Mouse (Mus musculus) ES-E14 (cell line): ENCODE measurements around the gene Snx7. TPM values are rescaled to one million over a fixed set of nuclear protein-coding genes. Genes with fewer than 3 reads are reported as not detected.
A peak's percentile ranks its signal among the peaks of the same experiment; 100 is the strongest.

Experiments used
- DNase-seq: peaks from one replicate; pipeline ENCODE4 v3.0.0-alpha.2; 2013; ENCODE audit warnings: low read depth, low spot score
- H3K27ac ChIP-seq: 2 replicates; pipeline ENCODE4 v1.5.1; 2012; ENCODE audit warnings: low read depth, mild to moderate bottlenecking, low read length, moderate library complexity, mixed read lengths; ENCODE audit not compliant: poor library complexity, insufficient read depth, severe bottlenecking
- H3K36me3 ChIP-seq: 2 replicates; pipeline ENCODE4 v1.6.1; 2012; ENCODE audit warnings: mild to moderate bottlenecking, low read length, moderate library complexity, mixed read lengths; ENCODE audit not compliant: control insufficient read depth, poor library complexity, insufficient read depth, severe bottlenecking
- H3K4me1 ChIP-seq, 2 experiments: fragments of 150-350 bp in 1 of 2; sonication (generic) in 1 of 2; 2 replicates each; pipeline ENCODE4 v1.6.1; 2012; ENCODE audit warnings: low read length in 2 of 2, mild to moderate bottlenecking in 1 of 2, mixed read lengths in 1 of 2; ENCODE audit not compliant: control insufficient read depth in 2 of 2, insufficient read depth in 2 of 2, poor library complexity in 1 of 2
- H3K4me3 ChIP-seq, 2 experiments: fragments of 150-350 bp in 1 of 2; sonication (generic) in 1 of 2; 2 replicates each; pipeline ENCODE4 v1.5.1; 2012; ENCODE audit warnings: low read length in 2 of 2, low read depth in 1 of 2, mild to moderate bottlenecking in 1 of 2, mixed read lengths in 1 of 2; ENCODE audit not compliant: insufficient read depth in 1 of 2, poor library complexity in 1 of 2, severe bottlenecking in 1 of 2
- H3K9ac ChIP-seq: 2 replicates; pipeline ENCODE4 v1.6.1; 2012; ENCODE audit warnings: low read depth, mild to moderate bottlenecking, low read length, mixed read lengths; ENCODE audit not compliant: poor library complexity, insufficient read depth, severe bottlenecking
- H3K9me3 ChIP-seq: fragments of 150-350 bp; sonication (generic); 2 replicates; pipeline ENCODE4 v1.6.1; 2012; ENCODE audit warnings: low read depth, mild to moderate bottlenecking, low read length; ENCODE audit not compliant: control insufficient read depth, insufficient read depth
- CHD2 ChIP-seq: IDR thresholded peaks from 2 replicates; pipeline ENCODE4 v1.6.1; 2014; ENCODE audit warnings: mild to moderate bottlenecking, low read depth, low read length, inconsistent platforms
- HCFC1 ChIP-seq: IDR thresholded peaks from 2 replicates; pipeline ENCODE4 v1.6.1; 2012; ENCODE audit warnings: low read length, inconsistent platforms, borderline replicate concordance; ENCODE audit not compliant: insufficient read depth
- MAFK ChIP-seq: IDR thresholded peaks from 2 replicates; pipeline ENCODE4 v1.6.1; 2014; ENCODE audit warnings: mild to moderate bottlenecking, low read depth, low read length, inconsistent platforms; ENCODE audit not compliant: insufficient read depth
- ZC3H11A ChIP-seq: IDR thresholded peaks from 2 replicates; pipeline ENCODE4 v1.6.1; 2012; ENCODE audit warnings: low read depth, mild to moderate bottlenecking, inconsistent platforms, low read length, borderline replicate concordance
- ZNF384 ChIP-seq: IDR thresholded peaks from 2 replicates; pipeline ENCODE4 v1.6.1; 2012; ENCODE audit warnings: low read depth, low read length, inconsistent platforms
- in situ Hi-C, 2 experiments: fragments of 600-800 bp; cut with MboI; formaldehyde crosslinking; loops; one replicate each; pipeline ENCODE4 v1.15.1; 2025; ENCODE audit warnings: low sequenced_read_pairs in 2 of 2, inconsistent platforms in 1 of 2; ENCODE audit not compliant: unreplicated experiment in 2 of 2
- total RNA-seq: library from RNA; depleted of rRNA; stranded (reverse); fragments of 300-350 nt; gene quantifications from 2 replicates; pipeline ENCODE4 v1.2.3, GENCODE M21; 2012

The Snx7 gene
- total RNA-seq, 1 experiment: 12.8 TPM

DNA sequence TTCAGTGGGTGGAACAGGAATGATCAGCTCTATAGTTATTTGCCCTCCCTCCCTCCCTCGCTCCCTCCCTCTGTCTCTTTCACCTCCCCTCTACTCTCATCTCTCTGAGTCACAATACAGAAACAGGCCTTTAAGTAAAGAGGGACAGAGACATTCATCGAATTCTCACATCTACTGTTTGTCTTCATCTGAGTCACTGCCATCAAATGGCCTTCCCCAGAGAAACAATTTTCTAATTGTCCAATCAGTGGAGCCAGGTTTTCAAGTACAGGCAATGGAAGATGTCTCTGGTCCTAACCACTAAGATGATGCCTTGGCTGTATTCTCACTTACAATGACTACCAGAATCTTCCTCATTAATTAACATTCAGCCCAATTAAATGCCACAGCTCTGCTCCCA is 5.8 kb downstream of the Snx7 start:
- H3K27ac ChIP-seq: no peak overlapping the region
- H3K4me1 ChIP-seq: peaks cover 0 to 5% of the 10 kb centered on the region in 2 experiments; a peak in 2 of 4 replicates
- TF ChIP-seq ZC3H11A: no peak
- TF ChIP-seq HCFC1: no peak
- no peak for TF ChIP-seq CHD2
- no peak for TF ChIP-seq MAFK
- TF ChIP-seq ZNF384: no peak
- no peak overlapping the region for H3K4me3 ChIP-seq
- in situ Hi-C loops: no loop called here
- no peak overlapping the region for H3K9ac ChIP-seq
- no peak for DNase-seq
- H3K9me3 ChIP-seq: no peaks in the 10 kb centered on the region
- no peaks in the 10 kb centered on the region for H3K36me3 ChIP-seq

DNA sequence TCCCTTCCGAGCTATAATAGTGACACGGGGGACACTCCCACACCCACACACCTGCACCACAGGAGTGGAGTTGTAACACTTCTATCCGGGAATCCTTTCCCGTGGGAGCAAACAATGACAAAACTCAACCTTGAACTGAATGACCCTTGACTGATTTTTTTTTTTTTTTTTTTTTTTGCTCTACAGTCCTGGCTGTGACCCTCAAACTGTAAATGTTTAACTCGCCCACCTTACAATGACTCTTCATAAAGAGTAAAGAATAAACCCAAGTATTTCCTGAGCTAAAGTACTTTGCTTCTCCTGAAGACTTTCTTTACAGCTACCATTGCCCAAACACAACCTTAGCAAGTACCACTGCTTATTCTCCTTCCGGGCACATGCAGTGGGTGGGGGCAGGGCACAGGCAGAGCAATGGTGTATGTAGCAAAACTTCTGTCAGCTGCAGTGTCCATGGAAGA is 6.7 kb downstream of the Snx7 start:
- no peaks in the 10 kb centered on the region for H3K9me3 ChIP-seq
- H3K4me1 ChIP-seq: peaks cover 0 to 5% of the 10 kb centered on the region in 2 experiments; a peak in 2 of 4 replicates
- in situ Hi-C loops: no loop called here
- DNase-seq: no peak
- H3K4me3 ChIP-seq: no peak overlapping the region
- H3K36me3 ChIP-seq: no peaks in the 10 kb centered on the region
- no peak overlapping the region for H3K27ac ChIP-seq
- H3K9ac ChIP-seq: no peak overlapping the region
- TF ChIP-seq ZNF384 (0 out of 2 replicates have a peak, but pooled peaks have one; percentile 38), HCFC1 (no peak), CHD2 (no peak)

DNA sequence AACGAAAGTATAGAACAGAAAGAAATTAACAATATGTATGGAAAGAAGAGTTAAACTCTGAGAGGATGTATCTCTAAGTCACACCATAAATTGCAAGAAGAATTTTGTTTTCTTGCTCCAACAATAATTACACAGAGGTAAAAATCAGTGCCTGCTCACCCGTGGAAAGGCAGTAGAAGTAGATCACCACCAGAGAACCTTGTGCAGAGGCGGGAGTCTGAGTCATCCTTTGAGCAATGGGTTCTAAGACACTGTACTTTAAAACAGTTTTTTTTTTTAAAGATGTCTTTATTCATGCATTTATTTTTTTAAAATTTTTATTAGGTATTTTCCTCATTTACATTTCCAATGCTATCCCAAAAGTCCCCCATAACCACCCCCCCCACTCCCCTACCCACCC is 9.7 kb downstream of the Snx7 start:
- TF ChIP-seq CHD2: no peak
- TF ChIP-seq MAFK: no peak
- TF ChIP-seq ZC3H11A: no peak
- TF ChIP-seq HCFC1: no peak
- no peak for TF ChIP-seq ZNF384
- in situ Hi-C loops: no loop called here

DNA sequence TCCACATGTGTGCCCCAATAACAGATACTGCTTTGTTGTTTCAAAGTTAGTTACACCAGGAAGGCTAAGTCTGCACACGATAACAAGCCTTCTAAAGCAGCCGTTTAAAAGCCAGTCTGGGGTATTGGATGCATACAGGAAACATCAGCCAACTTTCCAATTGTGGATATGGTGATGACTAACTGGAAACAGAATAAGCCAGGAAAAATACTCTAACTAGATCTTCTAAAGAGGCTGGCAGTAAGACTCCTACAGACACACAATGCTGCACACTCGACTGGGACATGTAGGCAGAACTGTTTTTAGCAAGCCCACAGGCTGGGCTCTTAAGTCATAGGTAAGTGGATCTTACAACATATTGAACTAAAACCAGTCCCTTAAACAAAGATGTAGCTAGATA is 15.0 kb downstream of the Snx7 start:
- H3K4me3 ChIP-seq: no peak overlapping the region
- no peaks in the 10 kb centered on the region for H3K4me1 ChIP-seq
- no peak overlapping the region for H3K27ac ChIP-seq
- no peaks in the 10 kb centered on the region for H3K9me3 ChIP-seq
- TF ChIP-seq CHD2: no peak
- no peak for TF ChIP-seq ZNF384
- no peak for TF ChIP-seq MAFK
- TF ChIP-seq HCFC1: no peak
- no peak for TF ChIP-seq ZC3H11A
- DNase-seq: no peak
- in situ Hi-C loops: no loop called here
- no peaks in the 10 kb centered on the region for H3K36me3 ChIP-seq
- no peak overlapping the region for H3K9ac ChIP-seq

More for the DNA sequence above, 9.7 kb downstream of the Snx7 start:
- H3K9me3 ChIP-seq: no peaks in the 10 kb centered on the region
- H3K27ac ChIP-seq: no peak overlapping the region
- H3K4me1 ChIP-seq: peaks cover 0 to 5% of the 10 kb centered on the region in 2 experiments; a peak in 2 of 4 replicates
- no peaks in the 10 kb centered on the region for H3K36me3 ChIP-seq
- no peak overlapping the region for H3K4me3 ChIP-seq
- DNase-seq: no peak
- no peak overlapping the region for H3K9ac ChIP-seq

DNA sequence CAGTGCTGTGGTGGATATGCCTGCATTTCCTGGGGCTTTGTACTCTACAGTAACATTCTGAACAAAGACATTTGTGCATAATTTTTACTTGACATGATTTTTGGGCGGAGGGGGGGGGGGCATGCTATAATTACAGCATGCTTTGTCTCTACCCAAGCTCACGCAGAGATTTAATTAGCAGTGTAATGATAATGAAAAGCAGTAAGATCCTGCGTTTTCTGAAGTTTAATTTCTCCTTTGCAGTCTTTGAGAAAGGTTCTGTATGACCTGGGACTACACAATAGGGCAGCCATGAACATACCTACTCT is 16.7 kb downstream of the Snx7 start:
- Histone ChIP-seq H3K9ac (no peak overlapping the region), H3K9me3 (no peaks in the 10 kb centered on the region), H3K4me1 (no peaks in the 10 kb centered on the region), H3K27ac (no peak overlapping the region), H3K4me3 (no peak overlapping the region), H3K36me3 (no peaks in the 10 kb centered on the region)
- DNase-seq: no peak
- in situ Hi-C loops: no loop called here
- TF ChIP-seq ZC3H11A (no peak), HCFC1 (no peak), MAFK (no peak), ZNF384 (no peak), CHD2 (no peak)
